Mouse (Mus musculus): ENCODE measurements around the gene Zfp184. TPM values are rescaled to one million over a fixed set of nuclear protein-coding genes. Genes with fewer than 3 reads are reported as not detected.

Zfp184 gene
- polyA plus RNA-seq, 1 experiment, result 1.4 TPM

Other genes starting within 250 kb of the Zfp184 start
- gene Olfr1359, start 247.0 kb upstream of the Zfp184 start, polyA plus RNA-seq (2012; rRNA removed), result not detected in 2 replicates
- 1.8 TPM in 1 of 2 replicates, not detected in the other for gene Hist1h2bl, start 229.0 kb upstream of the Zfp184 start, polyA plus RNA-seq (2012; rRNA removed)
- 3.0 and 4.3 TPM in 2 replicates for gene Hist1h2ai, start 228.7 kb upstream of the Zfp184 start, polyA plus RNA-seq (2012; rRNA removed)
- 4.0 and 12.7 TPM in 2 replicates for gene Hist1h3h, start 227.4 kb upstream of the Zfp184 start, polyA plus RNA-seq (2012; rRNA removed)
- 0.65 TPM in 1 of 2 replicates, not detected in the other for gene Hist1h2bm, start 223.1 kb upstream of the Zfp184 start, polyA plus RNA-seq (2012; rRNA removed)
- 0.97 and 1.7 TPM in 2 replicates for gene Hist1h4j, start 210.0 kb upstream of the Zfp184 start, polyA plus RNA-seq (2012; rRNA removed)
- gene Hist1h4k, start 194.6 kb upstream of the Zfp184 start, polyA plus RNA-seq (2012; rRNA removed), result 3.7 and 10.4 TPM in 2 replicates
- gene Hist1h2ak, start 191.3 kb upstream of the Zfp184 start, polyA plus RNA-seq (2012; rRNA removed), result 1.1 and 1.3 TPM in 2 replicates
- 0.98 and 1.1 TPM in 2 replicates for gene Hist1h2bn, start 191.0 kb upstream of the Zfp184 start, polyA plus RNA-seq (2012; rRNA removed)
- gene Hist1h1b, start 164.5 kb upstream of the Zfp184 start, polyA plus RNA-seq (2012; rRNA removed), result 0.43 TPM in 2 replicates
- 5.2 and 5.7 TPM in 2 replicates for gene Hist1h3i, start 161.7 kb upstream of the Zfp184 start, polyA plus RNA-seq (2012; rRNA removed)
- gene Hist1h2an, start 157.9 kb upstream of the Zfp184 start, polyA plus RNA-seq (2012; rRNA removed), result 1.4 and 2.6 TPM in 2 replicates
- gene Hist1h2bp, start 157.6 kb upstream of the Zfp184 start, polyA plus RNA-seq (2012; rRNA removed), result 1.3 and 4.4 TPM in 2 replicates
- 6.5 and 38.5 TPM in 2 replicates for gene Hist1h2bq, start 134.9 kb upstream of the Zfp184 start, polyA plus RNA-seq (2012; rRNA removed)
- not detected in 2 replicates for gene Hist1h2ao, start 134.6 kb upstream of the Zfp184 start, polyA plus RNA-seq (2012; rRNA removed)
- gene Hist1h4m, start 133.3 kb upstream of the Zfp184 start, polyA plus RNA-seq (2012; rRNA removed), result not detected in 2 replicates
- gene Hist1h4n, start 112.9 kb upstream of the Zfp184 start, polyA plus RNA-seq (2012; rRNA removed), result 14.4 and 25.0 TPM in 2 replicates
- gene Hist1h2ap, start 111.6 kb upstream of the Zfp184 start, polyA plus RNA-seq (2012; rRNA removed), result 16.8 and 17.6 TPM in 2 replicates
- gene Hist1h2br, start 111.4 kb upstream of the Zfp184 start, polyA plus RNA-seq (2012; rRNA removed), result 4.6 and 35.6 TPM in 2 replicates
- gene Pom121l2, start 36.1 kb downstream of the Zfp184 start, polyA plus RNA-seq (2012; rRNA removed), result 0.11 and 0.46 TPM in 2 replicates
- gene Prss16, start 64.6 kb downstream of the Zfp184 start, polyA plus RNA-seq (2012; rRNA removed), result 0.15 TPM in 1 of 2 replicates, not detected in the other
- 4.9 TPM in 1 of 2 replicates, not detected in the other for gene Hist1h2ah, start 90.5 kb downstream of the Zfp184 start, polyA plus RNA-seq (2012; rRNA removed)
- 0.51 and 3.1 TPM in 2 replicates for gene Hist1h2bk, start 90.8 kb downstream of the Zfp184 start, polyA plus RNA-seq (2012; rRNA removed)
- 7.5 and 10.7 TPM in 2 replicates for gene Hist1h4i, start 96.3 kb downstream of the Zfp184 start, polyA plus RNA-seq (2012; rRNA removed)
- gene Hist1h2ag, start 97.8 kb downstream of the Zfp184 start, polyA plus RNA-seq (2012; rRNA removed), result 0.99 TPM in 1 of 2 replicates, not detected in the other
- 1.2 and 3.0 TPM in 2 replicates for gene Hist1h2bj, start 98.1 kb downstream of the Zfp184 start, polyA plus RNA-seq (2012; rRNA removed)
- not detected in 2 replicates for gene Vmn1r188, start 139.3 kb downstream of the Zfp184 start, polyA plus RNA-seq (2012; rRNA removed)
- gene Vmn1r189, start 160.7 kb downstream of the Zfp184 start, polyA plus RNA-seq (2012; rRNA removed), result not detected in 2 replicates
- not detected in 2 replicates for gene Vmn1r191, start 238.9 kb downstream of the Zfp184 start, polyA plus RNA-seq (2012; rRNA removed)
- gene Vmn1r192, start 246.0 kb downstream of the Zfp184 start, polyA plus RNA-seq (2012; rRNA removed), result not detected in 2 replicates

Measured in gonadal fat pad, adult 2 months (tissue).